Mouse (Mus musculus) cerebellum, adult 8-10 months (tissue): ENCODE data around the gene Cyb561d1.

ENCODE experiments used
- DNase-seq: peaks from one replicate; pipeline ENCODE4 v3.0.0; 2022

The Cyb561d1 gene

GRCm38 (mm10) chr3:108203212-108203611 is 2.2 kb upstream of the Cyb561d1 start:
- DNase-seq: no peak

- DNase-seq: no peak
Observed at GRCm38 (mm10) chr3:108202506-108202905, 1.5 kb upstream of the Cyb561d1 start.

- peak; percentile 17 for DNase-seq
Observed at GRCm38 (mm10) chr3:108199231-108199630, 1.8 kb downstream of the Cyb561d1 start.

- peak; percentile 57 for DNase-seq
Observed at GRCm38 (mm10) chr3:108197066-108197497, 3.9 kb downstream of the Cyb561d1 start.

GRCm38 (mm10) chr3:108195941-108196590 is 4.9 kb downstream of the Cyb561d1 start:
- peak; percentile 27 for DNase-seq

GRCm38 (mm10) chr3:108195287-108195686 is 5.7 kb downstream of the Cyb561d1 start:
- DNase-seq: no peak

- no peak for DNase-seq
Observed at GRCm38 (mm10) chr3:108193686-108194085, 7.3 kb downstream of the Cyb561d1 start.

GRCm38 (mm10) chr3:108189897-108190296 is 11.1 kb downstream of the Cyb561d1 start:
- DNase-seq: no peak

- DNase-seq: peak; percentile 22
Observed at GRCm38 (mm10) chr3:108188716-108189490, 12.1 kb downstream of the Cyb561d1 start.

GRCm38 (mm10) chr3:108187111-108187795 is 13.8 kb downstream of the Cyb561d1 start:
- DNase-seq: no peak

GRCm38 (mm10) chr3:108186098-108187047 is 14.6 kb downstream of the Cyb561d1 start, which contains the start of gene Amigo1:
TSS of gene Amigo1 (plus strand) at chr3:108186335.
- DNase-seq: peak; percentile 66

GRCm38 (mm10) chr3:108185460-108186097 is 15.4 kb downstream of the Cyb561d1 start:
- no peak for DNase-seq

- no peak for DNase-seq
Observed at GRCm38 (mm10) chr3:108184742-108185141, 16.3 kb downstream of the Cyb561d1 start.

GRCm38 (mm10) chr3:108180514-108180913 is 20.5 kb downstream of the Cyb561d1 start:
- DNase-seq: no peak

GRCm38 (mm10) chr3:108178756-108179715 is 22.0 kb downstream of the Cyb561d1 start:
- DNase-seq: no peak

GRCm38 (mm10) chr3:108174672-108175531 is 26.1 kb downstream of the Cyb561d1 start:
- DNase-seq: no peak

- no peak for DNase-seq
Observed at GRCm38 (mm10) chr3:108169199-108169598, 31.8 kb downstream of the Cyb561d1 start.

- DNase-seq: no peak
Observed at GRCm38 (mm10) chr3:108167499-108167898, 33.5 kb downstream of the Cyb561d1 start.

- no peak for DNase-seq
Observed at GRCm38 (mm10) chr3:108166486-108167211, 34.4 kb downstream of the Cyb561d1 start.
